12 mouse cellular contexts compared by ENCODE assay signal in the genomic region with DNA sequence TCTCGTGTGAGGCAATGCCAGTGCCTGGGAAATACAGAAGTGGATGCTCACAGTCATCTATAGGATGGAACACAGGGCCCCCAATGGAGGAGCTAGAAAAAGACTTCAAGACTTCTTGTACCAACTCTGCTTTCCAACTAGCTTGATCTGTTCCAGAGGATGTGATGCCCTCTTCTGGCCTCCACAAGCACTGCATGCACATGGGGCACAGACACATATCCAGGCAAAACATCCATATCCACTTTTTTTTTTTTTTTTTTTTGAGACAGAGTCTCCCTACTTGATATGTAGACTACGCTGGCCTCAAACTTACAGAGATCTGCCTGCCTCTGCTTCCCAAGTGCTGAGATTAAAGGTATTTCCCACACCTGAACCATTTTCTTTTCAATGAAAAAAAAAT. TPM values are rescaled to one million over a fixed set of nuclear protein-coding genes. Genes with fewer than 3 reads are reported as not detected.
DNase-seq lines count a peak whose midpoint lies in the region; ATAC-seq and TF ChIP-seq lines count a peak whose summit lies in the region.
"Had no signal": no experiment of that assay in that cellular context is flagged by ENCODE, and none has a peak within 500 bp of the region (broad histone marks: within the 10 kb centered on the region; RNA-seq: fewer than 3 reads in every experiment).

No protein-coding gene starts in this region.

- DNase-seq in heart, adult 2 months, result no peak
- peak; percentile 15 for DNase-seq in spleen, adult 12 weeks (ENCODE audit: low spot score)
- DNase-seq in spleen, adult 18-20 months, result no peak
- DNase-seq in ovary, postnatal 14 days (ENCODE audit: low spot score), result no peak

- H3K9ac ChIP-seq in heart, adult 2 months (ENCODE audit: low read depth, low read length), result no peak overlapping the region
- no peak overlapping the region for H3K9ac ChIP-seq in heart, embryonic 11.5 days (ENCODE audit: low read depth, low read length)
- no peak overlapping the region for H3K9ac ChIP-seq in forebrain, embryonic 15.5 days (replicated peaks)
- H3K9ac ChIP-seq: intestine, embryonic 15.5 days; limb, embryonic 12.5 days; midbrain, embryonic 12.5 days had no signal

- TF ChIP-seq POLR2A in heart, adult 2 months (IDR thresholded peaks at IDR 0.05; ENCODE audit: insufficient read depth, low read depth, low read length), result no peak

- no peaks in the 10 kb centered on the region for H3K27me3 ChIP-seq in heart, adult 2 months (ENCODE audit: control insufficient read depth, insufficient read depth, low read length)
- H3K27me3 ChIP-seq in heart, embryonic 11.5 days (ENCODE audit: control insufficient read depth, insufficient read depth, low read length), result no peaks in the 10 kb centered on the region
- no peaks in the 10 kb centered on the region for H3K27me3 ChIP-seq in forebrain, embryonic 15.5 days
- H3K27me3 ChIP-seq: intestine, embryonic 15.5 days; limb, embryonic 12.5 days; midbrain, embryonic 12.5 days had no signal

- intact Hi-C loops in heart, adult 2 months (cut with DNase I), result no loop called here

- no peaks in the 10 kb centered on the region for H3K36me3 ChIP-seq in heart, adult 2 months (ENCODE audit: control insufficient read depth, insufficient read depth, low read length)
- no peaks in the 10 kb centered on the region for H3K36me3 ChIP-seq in heart, embryonic 11.5 days (ENCODE audit: control insufficient read depth, insufficient read depth, low read length)
- H3K36me3 ChIP-seq in forebrain, embryonic 15.5 days, result no peaks in the 10 kb centered on the region
- H3K36me3 ChIP-seq: heart, embryonic 10.5 days; intestine, embryonic 15.5 days; limb, embryonic 12.5 days; midbrain, embryonic 12.5 days had no signal

- H3K27ac ChIP-seq in heart, adult 2 months, result no peak overlapping the region
- H3K27ac ChIP-seq in heart, embryonic 11.5 days (ENCODE audit: low read depth, low read length), result no peak overlapping the region
- no peak overlapping the region for H3K27ac ChIP-seq in forebrain, embryonic 15.5 days (replicated peaks)
- H3K27ac ChIP-seq: heart, embryonic 10.5 days; intestine, embryonic 15.5 days; limb, embryonic 12.5 days; midbrain, embryonic 12.5 days had no signal

- H3K79me2 ChIP-seq in heart, adult 2 months (replicated peaks; ENCODE audit: control insufficient read depth, insufficient read depth, low read length), result no peaks in the 10 kb centered on the region

- H3K9me3 ChIP-seq in heart, embryonic 11.5 days (replicated peaks; ENCODE audit: control insufficient read depth, low read length), result no peaks in the 10 kb centered on the region
- H3K9me3 ChIP-seq in forebrain, embryonic 15.5 days, result no peaks in the 10 kb centered on the region
- H3K9me3 ChIP-seq: heart, embryonic 10.5 days; intestine, embryonic 15.5 days; limb, embryonic 12.5 days; midbrain, embryonic 12.5 days had no signal

- WGBS in heart, adult 2 months, result 93% methylated on average over 2 of the region's 2 CpGs
- 80% methylated on average over 2 of the region's 2 CpGs for WGBS in heart, embryonic 11.5 days (ENCODE audit: insufficient replicate concordance)
- WGBS in forebrain, embryonic 15.5 days, result 95% methylated on average over 2 of the region's 2 CpGs

- TF ChIP-seq EP300 in heart, adult 2 months (IDR thresholded peaks at IDR 0.05; ENCODE audit: insufficient read depth, low read depth, low read length), result no peak

- no peak overlapping the region for H3K4me3 ChIP-seq in heart, adult 2 months
- H3K4me3 ChIP-seq in heart, embryonic 11.5 days (ENCODE audit: low read depth, low read length), result no peak overlapping the region
- H3K4me3 ChIP-seq in forebrain, embryonic 15.5 days, result no peak overlapping the region
- H3K4me3 ChIP-seq: heart, embryonic 10.5 days; intestine, embryonic 15.5 days; limb, embryonic 12.5 days; midbrain, embryonic 12.5 days had no signal

- TF ChIP-seq CTCF in heart, adult 2 months (IDR thresholded peaks at IDR 0.05), result peak; percentile 27; the same call in 1 of the 2 replicates

- no peaks in the 10 kb centered on the region for H3K4me1 ChIP-seq in heart, adult 2 months (ENCODE audit: control insufficient read depth, insufficient read depth, low read length)
- no peaks in the 10 kb centered on the region for H3K4me1 ChIP-seq in heart, embryonic 11.5 days (ENCODE audit: control insufficient read depth, insufficient read depth, low read length)
- no peaks in the 10 kb centered on the region for H3K4me1 ChIP-seq in forebrain, embryonic 15.5 days
- H3K4me1 ChIP-seq: heart, embryonic 10.5 days; intestine, embryonic 15.5 days; limb, embryonic 12.5 days; midbrain, embryonic 12.5 days had no signal

- ATAC-seq in heart, embryonic 11.5 days (replicated peaks; ENCODE audit: insufficient number of reproducible peaks, low FRiP score, low TSS enrichment), result no peak
- ATAC-seq in common myeloid progenitor, adult 5-6 weeks (replicated peaks; ENCODE audit: low read depth, poor library complexity, severe bottlenecking), result peak; percentile 60; the same call in 1 of the 2 replicates
- ATAC-seq in megakaryocyte, adult 5-6 weeks (ENCODE audit: poor library complexity, severe bottlenecking), result peak; percentile 89
- ATAC-seq in forebrain, embryonic 15.5 days (replicated peaks), result no peak
- ATAC-seq: intestine, embryonic 15.5 days had no signal

- no peak overlapping the region for H3K4me2 ChIP-seq in heart, embryonic 11.5 days
- no peak overlapping the region for H3K4me2 ChIP-seq in forebrain, embryonic 15.5 days (replicated peaks)
- H3K4me2 ChIP-seq: intestine, embryonic 15.5 days; limb, embryonic 12.5 days; midbrain, embryonic 12.5 days had no signal

RNA-seq across cellular contexts. Expression of a gene that starts 32.0 kb away (rescaled TPM):
- 10 to 100 TPM; 11.0 to 14.5 TPM for total RNA-seq in heart, adult 2 months (2021)
- 6.3 and 11.0 TPM in 2 replicates for polyA plus RNA-seq in heart, adult 2 months (2012; rRNA removed)
- 5.2 and 6.1 TPM in 2 replicates for polyA plus RNA-seq in heart, embryonic 11.5 days (2014; fragmentation: Nextera tagmentation; extraction: Ambion mirVana)
- 33.9 and 36.8 TPM in 2 replicates for total RNA-seq in common myeloid progenitor, adult 5-6 weeks (2017)
- total RNA-seq in megakaryocyte, adult 5-6 weeks (2015), result 97.2 and 122 TPM in 2 replicates
- 93.9 and 102 TPM in 2 replicates for total RNA-seq in megakaryocyte, adult 5-6 weeks (2017)
- polyA plus RNA-seq in forebrain, embryonic 15.5 days (2015; fragmentation: Nextera tagmentation; extraction: Ambion mirVana), result 14.3 and 15.3 TPM in 2 replicates

RNA-seq across cellular contexts. Expression of a gene that starts 41.4 kb away (rescaled TPM):
- total RNA-seq in heart, adult 2 months (2021), result 10 to 100 TPM; 37.1 to 46.0 TPM
- polyA plus RNA-seq in heart, adult 2 months (2012; rRNA removed), result 9.6 and 18.5 TPM in 2 replicates
- 25.2 and 25.3 TPM in 2 replicates for polyA plus RNA-seq in heart, embryonic 11.5 days (2014; fragmentation: Nextera tagmentation; extraction: Ambion mirVana)
- total RNA-seq in common myeloid progenitor, adult 5-6 weeks (2017), result 59.8 and 74.9 TPM in 2 replicates
- 34.5 and 35.8 TPM in 2 replicates for total RNA-seq in megakaryocyte, adult 5-6 weeks (2015)
- 40.9 and 42.0 TPM in 2 replicates for total RNA-seq in megakaryocyte, adult 5-6 weeks (2017)
- 29.0 and 31.3 TPM in 2 replicates for polyA plus RNA-seq in forebrain, embryonic 15.5 days (2015; fragmentation: Nextera tagmentation; extraction: Ambion mirVana)

Comparison
In these comparisons a context has a peak if more than half of its experiments do, and no peak if none do; other contexts are left out.
1. ATAC-seq: peak in common myeloid progenitor, adult 5-6 weeks (single experiment) and megakaryocyte, adult 5-6 weeks (single experiment); none in heart, embryonic 11.5 days (single experiment) and forebrain, embryonic 15.5 days (single experiment).